Mouse (Mus musculus) cerebellum, adult 9-10 months (tissue): ENCODE results near the gene Vmn1r48.
"Not testable (repeated sequence)": the region's sequence is repeated elsewhere in the genome, so short reads cannot be mapped to it uniquely, and the experiment has no call there.

Experiments used
- DNase-seq: peaks from one replicate; pipeline ENCODE4 v3.0.0; 2022

Vmn1r48 gene

GRCm38 (mm10) chr6:90036741-90037140 is at the start of gene Vmn1r48:
Vmn1r48 (minus strand) TSS chr6:90036841.
- not testable (repeated sequence) for DNase-seq

- no peak for DNase-seq
Measured at GRCm38 (mm10) chr6:90078406-90078805, 41.8 kb upstream of the Vmn1r48 start, which contains the start of gene Vmn1r49. Vmn1r49 (minus strand) TSS chr6:90078506.

- not testable (repeated sequence) for DNase-seq
Measured at GRCm38 (mm10) chr6:90015847-90016246, 20.8 kb downstream of the Vmn1r48 start, which contains the start of gene Vmn1r47. Vmn1r47 (plus strand) TSS chr6:90016147.

- DNase-seq, result no peak
Measured at GRCm38 (mm10) chr6:89985989-89986388, 50.7 kb downstream of the Vmn1r48 start.
